7 mouse cellular contexts compared by ENCODE assay signal in the genomic region with DNA sequence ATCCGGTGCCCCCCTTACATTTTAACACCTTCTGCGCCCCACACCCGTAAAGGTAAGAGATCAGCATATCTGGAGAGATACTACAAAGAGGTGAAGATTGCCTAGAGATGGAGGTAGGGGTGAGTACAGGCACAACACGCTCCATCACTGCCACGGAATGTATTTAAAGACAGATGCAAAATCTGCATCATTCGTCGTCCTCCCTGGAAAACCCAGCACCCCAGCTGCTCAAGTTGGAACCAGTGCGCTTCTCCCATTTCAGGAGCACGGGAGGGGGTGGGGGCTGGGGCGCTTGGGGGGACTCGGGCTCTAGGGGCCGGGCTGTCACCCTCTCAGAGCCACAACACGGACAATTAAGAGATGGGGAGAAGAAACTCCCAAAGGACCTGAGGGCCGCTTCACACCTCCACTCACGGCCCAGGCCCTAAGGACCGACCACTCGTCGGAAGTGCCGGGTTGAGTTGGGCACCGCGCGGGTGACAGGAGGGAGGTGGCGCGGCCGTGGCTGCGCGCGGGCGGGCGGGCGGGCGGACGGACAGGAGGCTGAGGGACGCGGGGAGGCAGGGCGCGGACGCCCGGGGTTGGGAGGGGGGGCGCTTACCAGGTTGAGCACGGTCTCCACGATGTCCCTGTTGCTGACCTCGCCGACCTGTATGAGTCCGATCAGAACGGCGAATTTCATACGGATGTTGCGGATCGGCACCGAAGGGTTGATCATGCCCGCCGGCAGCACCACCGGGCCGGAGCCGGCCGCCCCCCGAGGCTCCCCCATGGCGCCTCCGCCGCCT. TPM values are rescaled to one million over a fixed set of nuclear protein-coding genes. Genes with fewer than 3 reads are reported as not detected.
DNase-seq lines count a peak whose midpoint lies in the region; ATAC-seq and TF ChIP-seq lines count a peak whose summit lies in the region.

No protein-coding gene starts in this region.

- peak overlapping the region; percentile 84 for H3K27ac ChIP-seq in heart, postnatal 0 days (ENCODE audit: low read depth)
- H3K27ac ChIP-seq in stomach, embryonic 15.5 days: peak overlapping the region; percentile 88

- no peaks in the 10 kb centered on the region for H3K79me3 ChIP-seq in C2C12 (ENCODE audit: low read depth)

- TF ChIP-seq EP300 in heart, postnatal 0 days (IDR thresholded peaks at IDR 0.05; ENCODE audit: low read depth): no peak

- peaks cover 9% of the 10 kb centered on the region for H3K79me2 ChIP-seq in C2C12 (ENCODE audit: control insufficient read depth, insufficient read depth)

- no peak for TF ChIP-seq CTCF in C2C12 (IDR thresholded peaks at IDR 0.05; ENCODE audit: control insufficient read depth, insufficient read depth, insufficient read length)
- TF ChIP-seq CTCF in heart, postnatal 0 days (IDR thresholded peaks at IDR 0.05; ENCODE audit: low read depth): no peak

- H3K9ac ChIP-seq in heart, postnatal 0 days (replicated peaks; ENCODE audit: low read depth, low read length): peak overlapping the region; percentile 93
- H3K9ac ChIP-seq in stomach, embryonic 15.5 days: peak overlapping the region; percentile 78

- DNase-seq in MN1 (ENCODE audit: low spot score): peak; percentile 47
- DNase-seq in embryo, embryonic 9.5 days (ENCODE audit: extremely low spot score): peak; percentile 50
- DNase-seq in heart, postnatal 0 days (ENCODE audit: low spot score): peak; percentile 12
- peak; percentile 20 to 40 for DNase-seq in layer of hippocampus, postnatal 14 days (ENCODE audit: low spot score in 2 of 2)
- peak; percentile 12 for DNase-seq in lung, postnatal 36 days

- H3ac ChIP-seq in C2C12 (ENCODE audit: control insufficient read depth, insufficient read length, low read depth): peak overlapping the region; percentile 87

- H3K27me3 ChIP-seq in C2C12 (ENCODE audit: control insufficient read depth, insufficient read depth, insufficient read length): no peaks in the 10 kb centered on the region
- H3K27me3 ChIP-seq in heart, postnatal 0 days (ENCODE audit: control insufficient read depth, insufficient read depth, low read length): no peaks in the 10 kb centered on the region
- no peaks in the 10 kb centered on the region for H3K27me3 ChIP-seq in stomach, embryonic 15.5 days (replicated peaks)

- peak; percentile 59 for ATAC-seq in heart, postnatal 0 days (ENCODE audit: insufficient read depth, low read depth)
- peak; percentile 40; the same call in 1 of the 2 replicates for ATAC-seq in stomach, embryonic 15.5 days (ENCODE audit: insufficient read depth, low FRiP score, low read depth)

- no peaks in the 10 kb centered on the region for H3K9me3 ChIP-seq in heart, postnatal 0 days (replicated peaks; ENCODE audit: control insufficient read depth, low read length)
- H3K9me3 ChIP-seq in stomach, embryonic 15.5 days: no peaks in the 10 kb centered on the region

- peak overlapping the region; percentile 87 for H3K4me2 ChIP-seq in heart, postnatal 0 days (ENCODE audit: low read depth, low read length)
- H3K4me2 ChIP-seq in stomach, embryonic 15.5 days: peak overlapping the region; percentile 94

- H3K4me3 ChIP-seq in C2C12 (ENCODE audit: insufficient read depth, poor library complexity, severe bottlenecking): peak overlapping the region; percentile 55
- peak overlapping the region; percentile 97 for H3K4me3 ChIP-seq in heart, postnatal 0 days (ENCODE audit: low read depth, low read length)
- H3K4me3 ChIP-seq in stomach, embryonic 15.5 days (replicated peaks): peak overlapping the region; percentile 94

- no peaks in the 10 kb centered on the region for H3K36me3 ChIP-seq in C2C12 (ENCODE audit: control insufficient read depth, insufficient read depth)
- no peaks in the 10 kb centered on the region for H3K36me3 ChIP-seq in heart, postnatal 0 days (replicated peaks; ENCODE audit: control insufficient read depth, insufficient read depth, low read length)
- no peaks in the 10 kb centered on the region for H3K36me3 ChIP-seq in stomach, embryonic 15.5 days

- peaks cover 16% of the 10 kb centered on the region; the same call in 1 of the 2 replicates for H3K4me1 ChIP-seq in heart, postnatal 0 days (ENCODE audit: control insufficient read depth, insufficient read depth)
- H3K4me1 ChIP-seq in stomach, embryonic 15.5 days: no peaks in the 10 kb centered on the region; the same call in 1 of the 2 replicates

- WGBS in heart, postnatal 0 days: under 1% methylated on average over 50 of the region's 61 CpGs
- WGBS in stomach, embryonic 15.5 days: 1% methylated on average over 61 of the region's 61 CpGs

TF ChIP-seq in C2C12, 6 proteins besides CTCF, POLR2A, EP300 and RAD21:
- TF ChIP-seq MYOG (IDR thresholded peaks at IDR 0.05; ENCODE audit: control insufficient read depth, extremely low read depth, insufficient read length) (no peak), MAX (IDR thresholded peaks at IDR 0.05) (no peak)

RNA-seq across cellular contexts. Expression of a gene that starts 0.9 kb away (rescaled TPM):
- 3.2 TPM for polyA plus RNA-seq in C2C12 (2012; fragmentation: generic; extraction: Trizol)
- total RNA-seq in heart, postnatal 0 days (2014; rRNA removed; ENCODE audit: low replicate concordance): 17.3 and 30.7 TPM in 2 replicates
- 5.6 and 6.0 TPM in 2 replicates for polyA plus RNA-seq in heart, postnatal 0 days (2015; fragmentation: Nextera tagmentation; extraction: Ambion mirVana)
- total RNA-seq in layer of hippocampus, postnatal 14 days (2021): 100 to 1,000 TPM; 194 to 214 TPM
- 8.9 and 10.5 TPM in 2 replicates for polyA plus RNA-seq in stomach, embryonic 15.5 days (2015; fragmentation: Nextera tagmentation; extraction: Ambion mirVana)

Comparison
In these comparisons a context has a peak if more than half of its experiments do, and no peak if none do; other contexts are left out.
1. Peak in every context shown above with its lines: DNase-seq, ATAC-seq, H3K4me3 ChIP-seq and H3K27ac ChIP-seq.